Mouse (Mus musculus): ENCODE measurements around the gene Rai14. TPM values are rescaled to one million over a fixed set of nuclear protein-coding genes. Genes with fewer than 3 reads are reported as not detected.
"Not testable (repeated sequence)": the region's sequence is repeated elsewhere in the genome, so short reads cannot be mapped to it uniquely, and the experiment has no call there.

Rai14 gene
- polyA plus RNA-seq, 1 experiment: 1.3 TPM

GRCm38 (mm10) chr15:10540271-10541088, 173.9 kb downstream of the Rai14 start:
- WGBS: 88% methylated on average over 16 of the region's 16 CpGs
- DNase-seq: no peak
- Histone ChIP-seq H3K36me3 (ENCODE audit: control insufficient read depth, insufficient read depth, low read length) (no peaks in the 10 kb centered on the region), H3K27me3 (ENCODE audit: control insufficient read depth, insufficient read depth, low read length) (no peaks in the 10 kb centered on the region), H3K4me3 (ENCODE audit: control insufficient read depth, insufficient read depth, low read length) (no peak overlapping the region), H3K27ac (ENCODE audit: control insufficient read depth, insufficient read depth, low read length) (no peak overlapping the region), H3K4me1 (replicated peaks; ENCODE audit: control insufficient read depth, insufficient read depth, low read length) (no peaks in the 10 kb centered on the region)
- TF ChIP-seq CTCF (IDR thresholded peaks at IDR 0.05; ENCODE audit: borderline replicate concordance, control insufficient read depth, extremely low read depth, insufficient read depth, low read length, poor library complexity): no peak
- no peak for TF ChIP-seq POLR2A (IDR thresholded peaks at IDR 0.05; ENCODE audit: control insufficient read depth, extremely low read depth, insufficient read depth, low read length, poor library complexity)

GRCm38 (mm10) chr15:10535969-10536368, 178.5 kb downstream of the Rai14 start:
- 93% methylated on average over 7 of the region's 7 CpGs for WGBS
- Histone ChIP-seq H3K36me3 (ENCODE audit: control insufficient read depth, insufficient read depth, low read length) (no peaks in the 10 kb centered on the region), H3K27ac (ENCODE audit: control insufficient read depth, insufficient read depth, low read length) (no peak overlapping the region), H3K27me3 (ENCODE audit: control insufficient read depth, insufficient read depth, low read length) (no peaks in the 10 kb centered on the region), H3K4me3 (ENCODE audit: control insufficient read depth, insufficient read depth, low read length) (no peak overlapping the region), H3K4me1 (replicated peaks; ENCODE audit: control insufficient read depth, insufficient read depth, low read length) (no peaks in the 10 kb centered on the region)
- no peak for DNase-seq
- TF ChIP-seq POLR2A (IDR thresholded peaks at IDR 0.05; ENCODE audit: control insufficient read depth, extremely low read depth, insufficient read depth, low read length, poor library complexity): no peak
- no peak for TF ChIP-seq CTCF (IDR thresholded peaks at IDR 0.05; ENCODE audit: borderline replicate concordance, control insufficient read depth, extremely low read depth, insufficient read depth, low read length, poor library complexity)

- Histone ChIP-seq H3K4me1 (replicated peaks; ENCODE audit: control insufficient read depth, insufficient read depth, low read length) (no peaks in the 10 kb centered on the region), H3K4me3 (ENCODE audit: control insufficient read depth, insufficient read depth, low read length) (no peak overlapping the region), H3K36me3 (ENCODE audit: control insufficient read depth, insufficient read depth, low read length) (no peaks in the 10 kb centered on the region), H3K27me3 (ENCODE audit: control insufficient read depth, insufficient read depth, low read length) (no peaks in the 10 kb centered on the region), H3K27ac (ENCODE audit: control insufficient read depth, insufficient read depth, low read length) (no peak overlapping the region)
- DNase-seq: no peak
- WGBS: 88% methylated on average over 5 of the region's 5 CpGs
- TF ChIP-seq POLR2A (IDR thresholded peaks at IDR 0.05; ENCODE audit: control insufficient read depth, extremely low read depth, insufficient read depth, low read length, poor library complexity) (no peak), CTCF (IDR thresholded peaks at IDR 0.05; ENCODE audit: borderline replicate concordance, control insufficient read depth, extremely low read depth, insufficient read depth, low read length, poor library complexity) (no peak)
Measured at GRCm38 (mm10) chr15:10534591-10534990, 179.8 kb downstream of the Rai14 start.

DNA sequence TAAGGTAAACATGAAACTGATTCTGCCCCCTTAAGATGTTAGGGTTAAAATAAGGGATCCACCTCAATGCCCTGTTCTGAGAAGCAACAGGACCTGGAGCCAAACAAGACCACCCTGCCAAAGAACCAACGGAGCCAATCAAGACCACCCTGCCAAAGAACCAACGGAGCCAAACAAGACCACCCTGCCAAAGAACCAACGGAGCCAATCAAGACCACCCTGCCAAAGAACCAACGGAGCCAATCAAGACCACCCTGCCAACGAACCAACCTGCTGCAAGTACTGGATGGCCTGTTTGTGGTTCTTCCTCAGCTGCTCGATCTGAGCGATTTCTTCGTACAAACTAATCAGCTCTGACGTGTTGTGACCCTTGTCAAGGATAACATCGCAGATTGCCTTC, 181.1 kb downstream of the Rai14 start:
- 97% methylated on average over 10 of the region's 10 CpGs for WGBS

GRCm38 (mm10) chr15:10531352-10531751, 183.1 kb downstream of the Rai14 start:
- no peak overlapping the region for H3K27ac ChIP-seq (ENCODE audit: control insufficient read depth, insufficient read depth, low read length)
- H3K27me3 ChIP-seq (ENCODE audit: control insufficient read depth, insufficient read depth, low read length): no peaks in the 10 kb centered on the region
- H3K4me3 ChIP-seq (ENCODE audit: control insufficient read depth, insufficient read depth, low read length): no peak overlapping the region
- WGBS: 97% methylated on average over 4 of the region's 4 CpGs
- TF ChIP-seq POLR2A (IDR thresholded peaks at IDR 0.05; ENCODE audit: control insufficient read depth, extremely low read depth, insufficient read depth, low read length, poor library complexity): no peak
- TF ChIP-seq CTCF (IDR thresholded peaks at IDR 0.05; ENCODE audit: borderline replicate concordance, control insufficient read depth, extremely low read depth, insufficient read depth, low read length, poor library complexity): no peak
- no peaks in the 10 kb centered on the region for H3K4me1 ChIP-seq (replicated peaks; ENCODE audit: control insufficient read depth, insufficient read depth, low read length)
- no peak for DNase-seq
- H3K36me3 ChIP-seq (ENCODE audit: control insufficient read depth, insufficient read depth, low read length): no peaks in the 10 kb centered on the region

More for the DNA sequence above, 181.1 kb downstream of the Rai14 start:
- not testable (repeated sequence) for DNase-seq; H3K4me3 ChIP-seq (ENCODE audit: control insufficient read depth, insufficient read depth, low read length); H3K4me1 ChIP-seq (replicated peaks; ENCODE audit: control insufficient read depth, insufficient read depth, low read length); H3K27me3 ChIP-seq (ENCODE audit: control insufficient read depth, insufficient read depth, low read length); H3K36me3 ChIP-seq (ENCODE audit: control insufficient read depth, insufficient read depth, low read length); H3K27ac ChIP-seq (ENCODE audit: control insufficient read depth, insufficient read depth, low read length)

DNA sequence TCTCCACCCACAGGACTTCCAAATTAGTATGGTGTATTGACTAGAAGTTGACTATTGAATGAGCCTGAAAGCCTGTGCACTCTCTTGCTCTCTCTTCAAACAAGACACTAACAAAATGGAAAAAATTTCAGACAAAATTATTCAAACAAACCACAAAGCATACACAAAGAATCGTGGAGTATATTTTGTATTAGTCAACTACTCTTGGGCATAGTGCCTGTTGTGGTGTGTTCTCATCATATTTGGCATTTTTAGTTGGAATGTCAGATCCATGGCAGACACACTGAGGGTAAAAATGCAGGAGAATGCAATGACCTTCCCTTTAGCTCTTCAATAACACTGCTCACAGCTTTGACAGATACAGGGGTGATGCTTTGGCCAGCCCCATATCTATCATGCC, 188.5 kb downstream of the Rai14 start:
- Histone ChIP-seq H3K36me3 (ENCODE audit: control insufficient read depth, insufficient read depth, low read length) (no peaks in the 10 kb centered on the region), H3K4me3 (ENCODE audit: control insufficient read depth, insufficient read depth, low read length) (no peak overlapping the region), H3K27ac (ENCODE audit: control insufficient read depth, insufficient read depth, low read length) (no peak overlapping the region), H3K4me1 (replicated peaks; ENCODE audit: control insufficient read depth, insufficient read depth, low read length) (no peaks in the 10 kb centered on the region), H3K27me3 (ENCODE audit: control insufficient read depth, insufficient read depth, low read length) (no peaks in the 10 kb centered on the region)
- no peak for DNase-seq
- no peak for TF ChIP-seq CTCF (IDR thresholded peaks at IDR 0.05; ENCODE audit: borderline replicate concordance, control insufficient read depth, extremely low read depth, insufficient read depth, low read length, poor library complexity)
- TF ChIP-seq POLR2A (IDR thresholded peaks at IDR 0.05; ENCODE audit: control insufficient read depth, extremely low read depth, insufficient read depth, low read length, poor library complexity): no peak
- WGBS: 80% methylated on average over 1 of the region's 1 CpGs

Other genes with a start within 250 kb of the Rai14 start
- 1.5 and 1.8 TPM in 2 replicates for gene Dnajc21, start 244.1 kb downstream of the Rai14 start, polyA plus RNA-seq (2012; rRNA removed)
- 1.7 and 2.4 TPM in 2 replicates for gene Brix1, start 228.7 kb downstream of the Rai14 start, polyA plus RNA-seq (2012; rRNA removed)
- gene Rad1, start 228.6 kb downstream of the Rai14 start, polyA plus RNA-seq (2012; rRNA removed): 16.0 and 16.1 TPM in 2 replicates
- not detected in 2 replicates for gene Ttc23l, start 156.0 kb downstream of the Rai14 start, polyA plus RNA-seq (2012; rRNA removed)
- gene C1qtnf3, start 237.7 kb upstream of the Rai14 start, polyA plus RNA-seq (2012; rRNA removed): 0.06 and 0.08 TPM in 2 replicates

Measured in thymus, adult 2 months (tissue).